Mouse (Mus musculus): ENCODE measurements around the gene Sbsn.
"Not testable (repeated sequence)": the region's sequence is repeated elsewhere in the genome, so short reads cannot be mapped to it uniquely, and the experiment has no call there.

Sbsn gene

GRCm38 (mm10) chr7:30751086-30751669 is at the start of gene Sbsn:
Gene Sbsn, plus strand, starts transcription at chr7:30751471.
- in situ Hi-C loops (cut with MboI), result no loop called here

- in situ Hi-C loops (cut with MboI), result no loop called here
These were observed 44.9 kb upstream of the Sbsn start for GRCm38 (mm10) chr7:30706214-30706882.

DNA sequence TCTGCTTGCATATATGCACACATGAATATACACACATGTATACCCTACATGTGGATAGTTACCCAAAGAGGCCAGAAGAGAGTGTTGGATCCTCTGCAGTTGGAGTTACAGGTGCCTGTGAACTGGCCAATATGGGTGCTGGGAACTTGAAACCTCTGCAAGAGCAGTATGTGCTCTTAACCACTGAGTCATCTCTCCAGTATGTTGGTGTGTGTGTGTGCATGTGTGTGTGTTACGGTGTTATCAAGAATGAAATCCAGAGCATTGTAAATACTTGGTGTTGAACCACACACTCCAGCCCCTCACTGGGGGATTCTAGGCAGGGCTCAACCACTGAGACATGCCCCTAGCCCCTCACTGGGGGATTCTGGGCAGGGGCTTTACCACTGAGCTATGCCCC is 43.8 kb upstream of the Sbsn start:
- in situ Hi-C loops (cut with MboI), result no loop called here

DNA sequence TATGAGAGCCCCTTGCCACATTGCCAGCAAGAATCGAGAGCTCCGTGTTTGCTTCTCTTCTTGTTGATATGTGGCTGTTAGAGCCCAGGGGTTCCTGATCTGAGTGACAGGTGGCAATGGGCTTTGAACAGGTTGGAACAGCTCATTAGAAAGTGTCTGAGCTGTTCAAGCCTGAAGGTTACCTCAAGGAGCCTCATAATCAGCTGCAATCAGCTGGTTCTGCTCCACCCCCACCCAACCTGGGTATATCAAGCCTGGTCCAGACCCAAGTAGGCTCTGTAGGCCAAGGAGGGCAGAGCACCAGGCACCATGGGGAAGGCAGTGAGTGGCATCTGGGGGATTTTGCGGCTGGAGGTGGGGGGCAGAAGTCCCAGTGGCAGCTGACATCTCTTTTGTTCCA is 39.3 kb upstream of the Sbsn start, which contains the start of gene Atp4a:
Gene Atp4a (plus strand): TSS at position 268 of the 400 bp plus-strand sequence.
- in situ Hi-C loops (cut with MboI), result no loop called here

GRCm38 (mm10) chr7:30717006-30717715 is 34.1 kb upstream of the Sbsn start:
- in situ Hi-C loops (cut with MboI), result no loop called here

DNA sequence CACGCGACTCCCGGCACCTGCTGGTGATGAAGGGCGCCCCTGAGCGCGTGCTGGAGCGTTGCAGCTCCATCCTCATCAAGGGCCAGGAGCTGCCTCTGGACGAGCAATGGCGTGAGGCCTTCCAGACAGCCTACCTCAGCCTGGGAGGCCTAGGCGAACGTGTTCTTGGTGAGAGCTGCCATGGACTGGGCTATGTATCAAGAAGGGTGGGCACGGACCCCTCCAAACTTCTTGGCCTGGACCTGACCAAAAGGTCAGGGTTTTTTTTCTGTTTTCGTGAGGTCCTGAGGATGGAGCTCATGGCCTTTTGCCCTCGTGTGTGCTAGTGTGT is 33.6 kb upstream of the Sbsn start:
- in situ Hi-C loops (cut with MboI), result no loop called here

GRCm38 (mm10) chr7:30719669-30720068 is 31.6 kb upstream of the Sbsn start:
- in situ Hi-C loops (cut with MboI), result no loop called here

- in situ Hi-C loops (cut with MboI), result no loop called here
These were observed 30.0 kb upstream of the Sbsn start for GRCm38 (mm10) chr7:30721286-30721685.

- in situ Hi-C loops (cut with MboI), result no loop called here
These were observed 27.9 kb upstream of the Sbsn start for GRCm38 (mm10) chr7:30723274-30723953.

GRCm38 (mm10) chr7:30728214-30728613 is 23.1 kb upstream of the Sbsn start:
- in situ Hi-C loops (cut with MboI), result no loop called here

DNA sequence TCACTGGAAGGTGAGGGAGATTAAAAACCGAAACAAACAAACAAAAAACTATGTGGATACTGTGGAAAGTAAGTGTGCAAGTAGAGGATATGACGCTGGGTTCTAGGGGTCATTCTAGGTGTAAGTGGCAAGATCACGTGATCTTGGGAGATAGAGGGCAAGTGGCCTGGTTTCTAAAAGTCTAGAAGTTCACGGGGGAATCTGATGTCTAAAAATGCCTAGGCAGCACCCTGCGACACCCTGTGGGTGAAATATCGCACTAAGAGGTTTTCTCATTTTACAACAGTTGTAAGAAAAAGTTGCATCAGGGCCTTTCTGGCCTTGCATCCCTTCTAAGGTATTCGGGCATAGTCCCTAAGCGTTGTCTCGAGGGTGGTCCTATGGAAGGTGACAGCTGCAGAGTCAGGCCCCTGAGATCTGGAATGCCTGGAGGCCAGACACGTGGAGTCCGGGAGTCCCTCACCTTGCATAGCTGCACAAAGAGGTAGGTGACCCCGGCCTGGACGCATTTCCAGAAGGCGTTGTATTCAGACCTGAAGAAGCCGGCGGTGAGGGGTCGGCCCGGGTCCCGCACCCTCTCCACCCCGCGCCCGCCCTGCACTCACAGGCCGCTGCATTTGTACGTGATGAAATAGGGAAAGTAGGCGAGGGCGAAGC is 22.4 kb upstream of the Sbsn start:
- in situ Hi-C loops (cut with MboI), result no loop called here

GRCm38 (mm10) chr7:30729396-30730063 is 21.7 kb upstream of the Sbsn start, which contains the start of gene Tmem147:
Gene Tmem147, minus strand, starts transcription at chr7:30729540.
- in situ Hi-C loops (cut with MboI), result no loop called here

GRCm38 (mm10) chr7:30730064-30730722 is 21.1 kb upstream of the Sbsn start:
- in situ Hi-C loops (cut with MboI), result not testable (repeated sequence)

GRCm38 (mm10) chr7:30736211-30736610 is 15.1 kb upstream of the Sbsn start:
- in situ Hi-C loops (cut with MboI), result no loop called here

- in situ Hi-C loops (cut with MboI), result not testable (repeated sequence)
These were observed 8.7 kb upstream of the Sbsn start for GRCm38 (mm10) chr7:30742570-30742969.

GRCm38 (mm10) chr7:30743617-30744016 is 7.7 kb upstream of the Sbsn start, which contains the start of gene Gapdhs:
Gene Gapdhs, minus strand, starts transcription at chr7:30743681.
- in situ Hi-C loops (cut with MboI), result not testable (repeated sequence)

DNA sequence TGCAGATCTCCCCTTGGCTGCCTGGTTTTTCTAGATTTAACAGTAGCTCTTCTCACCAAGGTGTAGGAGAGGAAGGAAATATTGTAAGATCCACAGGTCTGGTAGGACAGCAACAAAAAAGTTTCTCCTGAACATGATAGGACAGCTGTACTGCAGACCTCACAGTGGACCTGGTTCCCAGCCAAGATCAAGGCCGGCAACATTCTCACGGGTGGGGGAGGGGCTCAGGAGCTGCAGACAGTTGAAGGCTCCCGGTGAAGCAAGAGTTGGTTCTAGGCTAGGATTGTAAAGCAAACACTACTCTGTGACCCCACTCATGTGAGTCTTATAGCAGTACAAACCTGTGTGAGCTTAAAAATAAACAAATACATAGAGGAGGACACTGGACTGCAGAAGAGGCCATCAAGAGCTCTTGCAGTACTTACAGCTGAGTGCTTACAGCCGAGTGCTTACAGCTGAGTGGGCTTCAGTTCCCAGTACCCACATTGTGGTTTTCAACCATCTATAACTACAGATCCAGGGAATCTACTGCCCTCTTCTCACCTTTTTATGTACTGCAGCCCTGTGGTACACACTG is 7.2 kb upstream of the Sbsn start:
- in situ Hi-C loops (cut with MboI), result no loop called here

DNA sequence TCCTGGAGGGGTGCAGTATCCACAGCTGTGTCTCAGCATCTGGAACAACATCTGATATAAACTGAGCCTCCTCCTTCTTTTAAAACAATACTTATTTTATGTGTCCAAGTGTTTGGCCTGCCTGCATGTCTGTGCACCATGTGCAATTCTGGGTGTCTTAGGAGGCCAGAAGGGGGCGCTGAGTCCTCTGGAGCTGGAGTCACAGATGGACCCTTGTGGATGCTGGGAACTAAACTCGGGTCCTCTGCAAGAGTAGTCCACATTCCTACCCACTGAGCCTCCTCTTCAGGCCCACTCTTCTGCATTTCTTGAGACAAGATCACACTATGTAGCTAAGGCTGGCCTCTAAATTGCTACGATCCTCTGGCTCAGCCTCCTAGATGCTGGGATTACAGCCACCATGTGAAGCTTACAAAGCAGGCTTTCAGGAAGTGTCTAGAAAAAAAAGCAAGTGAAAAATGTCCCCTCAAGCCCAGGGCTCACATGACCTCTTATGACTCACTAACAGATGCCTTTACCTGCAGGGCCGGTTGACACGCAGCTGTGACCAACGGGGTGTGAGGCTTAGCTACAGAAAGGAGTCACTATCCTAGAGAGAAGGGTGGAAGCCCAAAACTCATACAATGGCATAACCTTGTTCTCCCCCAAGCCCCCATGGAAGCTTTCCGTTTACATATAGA is 3.6 kb upstream of the Sbsn start:
- in situ Hi-C loops (cut with MboI), result no loop called here

DNA sequence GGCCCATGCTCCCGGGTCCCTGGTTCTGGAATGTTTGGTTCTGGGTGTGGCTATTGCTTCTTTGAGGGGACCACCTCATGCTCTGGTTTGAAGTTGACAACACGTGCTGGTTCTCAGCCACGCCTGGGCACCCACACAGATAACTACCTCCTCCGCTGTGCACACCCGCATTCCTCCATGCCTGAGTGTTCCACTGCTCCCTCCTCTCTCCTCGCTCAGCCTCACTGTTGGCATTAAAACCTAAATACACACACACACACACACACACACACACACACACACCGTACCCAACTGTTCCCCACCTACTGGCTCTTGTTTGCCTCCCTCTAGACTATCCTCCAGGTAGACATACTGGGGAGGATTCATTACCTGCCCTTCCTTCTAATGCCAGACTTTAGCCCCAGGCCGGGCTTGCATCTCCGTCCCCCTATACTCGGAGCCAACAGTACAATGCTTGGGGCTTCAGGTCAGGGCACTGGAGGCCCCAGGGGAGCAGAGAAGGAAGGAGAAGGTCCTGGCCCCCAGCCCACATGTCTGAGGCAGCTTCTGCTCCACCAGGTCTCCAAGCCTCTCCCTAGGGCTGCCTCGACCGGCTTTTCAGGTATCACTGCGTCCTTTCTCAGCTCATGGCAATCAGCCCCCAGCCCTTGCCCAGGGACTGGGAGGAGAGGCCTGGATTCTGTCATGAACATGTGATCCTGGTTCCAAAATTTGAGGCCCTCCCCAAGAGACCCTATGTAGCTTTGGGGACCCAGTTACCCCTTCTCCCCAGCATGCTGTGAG is 1.3 kb upstream of the Sbsn start:
- in situ Hi-C loops (cut with MboI), result no loop called here
